Mouse (Mus musculus): ENCODE data around the gene Slc25a51. TPM values are rescaled to one million over a fixed set of nuclear protein-coding genes. Genes with fewer than 3 reads are reported as not detected.
A peak's percentile ranks its signal among the peaks of the same experiment; 100 is the strongest.

The Slc25a51 gene
- polyA plus RNA-seq, 1 experiment from 2014 or later: 38.6 TPM

GRCm38 (mm10) chr4:45426724-45427457 lies 18.3 kb upstream of the Slc25a51 start:
- DNase-seq (ENCODE audit: low spot score): peak; percentile 52

- DNase-seq (ENCODE audit: low spot score): no peak
Measured at GRCm38 (mm10) chr4:45423406-45423805, 14.8 kb upstream of the Slc25a51 start.

- DNase-seq (ENCODE audit: low spot score): no peak
Measured at GRCm38 (mm10) chr4:45422640-45423039, 14.1 kb upstream of the Slc25a51 start.

GRCm38 (mm10) chr4:45421519-45422260 lies 13.1 kb upstream of the Slc25a51 start:
- DNase-seq (ENCODE audit: low spot score): no peak

GRCm38 (mm10) chr4:45420733-45421132 lies 12.2 kb upstream of the Slc25a51 start:
- DNase-seq (ENCODE audit: low spot score): no peak

- DNase-seq (ENCODE audit: low spot score): no peak
Measured at GRCm38 (mm10) chr4:45419051-45419450, 10.5 kb upstream of the Slc25a51 start.

GRCm38 (mm10) chr4:45418229-45418950 lies 9.8 kb upstream of the Slc25a51 start:
- peak; percentile 78 for DNase-seq (ENCODE audit: low spot score)

GRCm38 (mm10) chr4:45416314-45416713 lies 7.7 kb upstream of the Slc25a51 start:
- DNase-seq (ENCODE audit: low spot score): no peak

GRCm38 (mm10) chr4:45413674-45414338 lies 5.2 kb upstream of the Slc25a51 start:
- no peak for DNase-seq (ENCODE audit: low spot score)

GRCm38 (mm10) chr4:45412433-45413192 lies 4.0 kb upstream of the Slc25a51 start:
- no peak for DNase-seq (ENCODE audit: low spot score)

GRCm38 (mm10) chr4:45411181-45411790 lies 2.7 kb upstream of the Slc25a51 start:
- no peak for DNase-seq (ENCODE audit: low spot score)

- DNase-seq (ENCODE audit: low spot score): peak; percentile 83
Measured at GRCm38 (mm10) chr4:45409270-45409669, 704 bp upstream of the Slc25a51 start.

GRCm38 (mm10) chr4:45407703-45408334 lies 747 bp downstream of the Slc25a51 start:
- peak; percentile 50 for DNase-seq (ENCODE audit: low spot score)

GRCm38 (mm10) chr4:45407001-45407702 lies 1.4 kb downstream of the Slc25a51 start:
- peak; percentile 27 for DNase-seq (ENCODE audit: low spot score)

- no peak for DNase-seq (ENCODE audit: low spot score)
Measured at GRCm38 (mm10) chr4:45406397-45406796, 2.2 kb downstream of the Slc25a51 start.

GRCm38 (mm10) chr4:45405315-45405714 lies 3.3 kb downstream of the Slc25a51 start:
- DNase-seq (ENCODE audit: low spot score): no peak

- no peak for DNase-seq (ENCODE audit: low spot score)
Measured at GRCm38 (mm10) chr4:45404086-45404485, 4.5 kb downstream of the Slc25a51 start.

- DNase-seq (ENCODE audit: low spot score): no peak
Measured at GRCm38 (mm10) chr4:45403499-45403878, 5.1 kb downstream of the Slc25a51 start.

GRCm38 (mm10) chr4:45402878-45403498 lies 5.6 kb downstream of the Slc25a51 start:
- DNase-seq (ENCODE audit: low spot score): no peak
